Mouse (Mus musculus) T-helper 2 cell (primary cell): ENCODE results near the gene Itga6.

ENCODE experiments used
- in situ Hi-C: fragments of 300-600 bp; cut with MboI, MseI; formaldehyde crosslinking; loops from one replicate; pipeline ENCODE4 v1.15.1; 2025; ENCODE audit warnings: high pct_unique_total_duplicates

Gene Itga6

DNA sequence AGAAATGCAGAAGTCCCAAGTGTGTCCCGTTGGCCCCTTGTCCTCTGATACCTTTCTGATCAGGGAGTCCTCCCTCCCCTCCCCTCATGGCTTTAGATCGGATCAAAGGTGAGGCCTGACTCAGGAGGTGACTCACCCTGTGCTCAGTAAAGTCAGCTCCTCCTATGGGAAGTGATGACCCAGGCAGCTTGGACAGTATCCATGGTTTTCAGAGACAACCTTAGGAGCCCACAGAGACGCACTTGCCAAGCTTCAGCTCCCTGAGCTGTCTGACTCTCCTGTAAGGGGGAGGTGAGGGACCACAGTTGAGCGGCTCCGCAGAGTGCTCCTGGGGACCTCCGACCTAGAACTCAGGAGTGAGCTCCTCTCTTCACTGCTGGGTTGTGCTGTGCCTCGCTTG, 56.3 kb downstream of the Itga6 start:
- in situ Hi-C loops: no loop called here

DNA sequence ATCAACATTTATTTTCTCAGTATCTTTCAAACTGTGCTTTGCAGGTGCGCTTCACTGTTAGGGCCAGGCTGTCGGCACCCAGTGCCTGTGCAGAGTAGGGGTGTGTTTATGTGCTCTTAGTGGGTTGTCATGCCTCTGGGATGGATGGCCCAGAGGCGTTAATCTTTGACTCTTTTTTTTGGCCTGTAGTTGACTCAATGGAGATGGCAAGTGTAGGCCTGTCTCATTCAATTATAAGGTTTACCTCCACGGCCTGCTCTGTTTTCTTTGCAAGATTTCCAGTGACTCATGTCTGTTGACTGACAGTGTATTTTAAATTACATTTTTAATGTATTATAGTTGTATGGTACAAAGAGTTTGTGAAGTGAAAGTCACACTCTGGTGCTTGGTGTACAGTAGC, 56.7 kb downstream of the Itga6 start:
- in situ Hi-C loops: no loop called here

DNA sequence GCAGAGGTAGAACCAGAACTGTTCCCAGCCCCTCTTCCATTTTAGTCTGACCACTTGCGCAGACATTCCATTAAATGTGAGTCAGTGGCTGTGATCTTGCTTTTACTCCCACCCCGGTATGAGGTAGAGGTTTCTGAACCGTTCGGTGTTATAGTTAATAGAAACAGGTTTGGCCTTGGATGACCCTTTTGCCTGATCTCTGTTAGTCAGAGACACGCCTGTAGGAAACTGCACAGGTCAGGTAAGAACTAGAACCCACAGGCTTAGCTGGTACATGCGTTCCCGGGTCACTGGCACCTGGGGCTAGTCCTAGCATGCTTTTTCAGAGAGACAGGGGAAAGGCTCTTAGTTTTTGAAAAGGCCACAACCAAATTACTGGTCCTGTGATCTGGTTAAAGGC, 59.7 kb downstream of the Itga6 start:
- in situ Hi-C loops: no loop called here

DNA sequence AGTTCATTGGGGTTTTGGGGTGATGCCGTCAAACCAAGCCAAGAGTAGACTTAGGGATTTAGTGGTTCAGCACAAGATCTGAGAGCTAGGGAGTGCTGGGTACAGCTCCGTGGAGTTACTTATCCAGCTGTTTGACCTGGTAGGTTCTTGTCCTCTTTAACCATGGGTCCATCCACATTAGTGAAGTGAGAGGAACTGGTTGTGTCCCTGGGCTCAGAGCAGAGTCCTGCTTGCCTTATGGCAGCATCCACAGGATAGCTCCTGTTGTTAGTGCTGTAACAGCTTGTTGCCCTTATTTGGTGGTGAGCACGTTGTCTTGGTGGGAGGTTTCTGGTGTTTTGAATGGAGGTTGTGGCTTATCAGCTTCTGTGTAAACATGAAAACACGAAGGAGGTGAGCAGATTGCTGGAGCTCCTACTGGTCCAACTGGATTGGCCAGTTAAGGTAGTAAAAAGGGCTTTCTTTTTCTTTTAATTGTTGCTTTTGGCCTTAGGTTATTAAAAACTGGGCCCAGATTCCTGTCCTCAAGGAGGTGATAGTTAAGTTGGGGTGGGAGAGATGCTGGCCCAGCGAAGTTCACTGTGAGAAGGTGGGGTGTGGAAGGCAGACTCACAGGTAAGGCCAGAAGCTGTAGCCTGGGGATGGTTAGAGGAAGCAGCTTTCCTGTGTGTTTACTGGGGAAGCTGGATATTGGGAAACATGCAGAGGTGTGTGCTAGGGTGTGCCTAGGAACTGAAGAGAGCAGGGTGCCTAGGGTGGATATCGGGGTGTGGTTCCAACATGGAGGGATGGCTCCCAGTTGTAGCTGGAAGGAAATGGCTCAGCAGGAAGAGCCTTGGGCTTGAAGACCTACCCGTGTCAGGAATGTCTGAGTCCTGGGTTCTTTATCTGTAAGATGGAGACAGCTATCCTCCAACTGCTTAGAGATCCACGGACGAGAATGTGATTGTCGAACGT, 60.5 kb downstream of the Itga6 start:
- in situ Hi-C loops: no loop called here

DNA sequence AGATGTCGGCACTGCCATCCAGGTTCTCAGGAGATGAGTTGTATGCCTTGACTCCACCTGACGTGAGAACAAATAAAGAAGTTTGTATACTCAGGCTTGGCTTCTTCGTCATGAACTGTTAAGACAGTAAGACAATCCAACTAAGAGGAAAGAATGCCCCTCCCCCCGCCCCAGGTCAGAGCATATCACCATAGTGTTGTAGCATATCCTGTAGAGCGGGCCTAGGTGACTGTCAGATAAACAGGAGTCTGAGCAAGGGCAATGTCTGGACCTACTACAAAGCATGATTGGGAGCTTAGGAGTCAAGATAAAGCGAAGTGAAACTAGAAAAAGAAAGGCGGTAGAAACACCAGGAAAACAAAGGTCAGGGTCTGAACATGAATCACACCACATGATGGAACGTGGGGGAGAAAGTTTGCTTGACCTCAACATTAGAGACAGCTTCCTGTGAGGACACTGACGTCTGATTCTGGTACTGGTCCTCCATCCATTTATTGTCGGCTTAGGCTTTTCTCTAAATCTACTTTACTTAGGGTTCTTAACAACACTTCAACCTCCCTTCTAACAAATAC, 64.0 kb downstream of the Itga6 start:
- in situ Hi-C loops: no loop called here

DNA sequence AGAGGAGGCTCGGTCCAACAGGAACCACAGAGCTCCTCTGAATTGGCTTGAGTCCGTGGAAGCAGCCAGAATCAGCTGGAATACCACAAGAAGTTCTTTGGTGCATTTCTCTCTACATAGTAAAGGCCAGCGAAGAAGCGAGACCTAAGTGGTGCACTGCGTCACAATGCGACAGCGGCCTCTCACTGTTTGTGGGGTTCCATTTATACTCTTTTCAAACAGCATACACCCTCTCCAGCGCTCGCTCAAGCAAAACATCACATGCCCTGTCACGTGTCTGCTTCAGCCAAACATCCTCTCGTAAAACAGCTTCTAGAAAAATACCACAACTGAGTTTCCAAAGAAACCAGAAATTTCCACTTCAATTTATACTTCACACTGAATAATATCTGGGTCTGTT, 64.6 kb downstream of the Itga6 start:
- in situ Hi-C loops: no loop called here

DNA sequence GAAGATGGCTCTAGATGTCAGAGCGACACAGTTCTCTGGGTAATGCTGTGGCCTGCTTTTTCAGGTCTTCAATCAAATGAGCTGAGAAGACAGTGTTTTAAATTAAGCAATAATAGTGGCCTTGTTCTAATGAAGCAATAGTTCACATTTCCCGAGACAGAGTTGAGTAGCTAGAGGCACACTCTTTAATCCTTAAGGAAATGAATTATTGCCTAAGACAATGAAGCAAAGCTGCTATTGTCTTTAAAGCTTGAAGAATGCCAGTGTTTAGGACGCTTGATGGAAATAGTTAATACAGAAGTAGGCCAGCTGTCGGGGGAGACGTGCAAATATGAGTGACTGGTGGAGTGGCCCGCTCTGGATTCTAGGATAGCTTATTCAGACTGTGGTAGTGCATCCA, 65.5 kb downstream of the Itga6 start:
- in situ Hi-C loops: no loop called here

DNA sequence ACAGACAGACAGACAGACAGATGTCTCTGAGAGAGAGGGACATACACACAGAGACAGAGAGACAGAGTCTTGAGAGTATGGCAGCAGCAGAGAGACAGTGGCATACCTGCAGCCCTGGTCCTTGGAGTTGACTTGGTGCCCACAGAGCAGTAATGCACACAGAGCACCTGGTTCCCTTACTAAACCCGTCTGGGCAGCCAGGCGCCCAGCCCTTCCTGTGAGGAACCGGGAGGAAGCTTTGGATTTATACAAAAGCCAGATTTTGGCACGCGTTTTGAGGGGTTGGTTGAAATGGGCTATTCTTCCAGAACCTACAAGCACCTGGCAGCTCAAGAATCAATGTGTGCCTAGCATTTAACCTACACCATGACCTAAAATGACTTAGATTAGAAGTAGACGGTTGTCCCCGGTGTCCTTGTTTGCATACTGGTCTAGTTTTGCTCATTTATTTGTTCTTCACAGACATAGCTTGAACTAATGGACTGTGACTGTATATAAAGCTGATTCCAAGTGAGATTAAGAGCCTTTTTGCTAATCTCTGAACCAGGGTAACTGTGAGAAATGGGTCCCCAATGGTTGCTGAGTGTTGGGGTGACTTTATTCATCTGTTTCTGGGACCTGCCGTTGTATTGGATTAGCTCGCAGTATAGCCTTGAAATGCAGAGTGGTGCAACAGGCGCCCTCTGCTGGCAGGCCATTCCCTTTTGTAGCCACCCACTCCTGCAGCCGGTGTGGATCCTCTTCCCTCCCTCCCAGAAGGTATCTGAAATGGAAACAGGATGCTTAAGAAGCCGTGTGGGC, 67.0 kb downstream of the Itga6 start:
- in situ Hi-C loops: no loop called here

DNA sequence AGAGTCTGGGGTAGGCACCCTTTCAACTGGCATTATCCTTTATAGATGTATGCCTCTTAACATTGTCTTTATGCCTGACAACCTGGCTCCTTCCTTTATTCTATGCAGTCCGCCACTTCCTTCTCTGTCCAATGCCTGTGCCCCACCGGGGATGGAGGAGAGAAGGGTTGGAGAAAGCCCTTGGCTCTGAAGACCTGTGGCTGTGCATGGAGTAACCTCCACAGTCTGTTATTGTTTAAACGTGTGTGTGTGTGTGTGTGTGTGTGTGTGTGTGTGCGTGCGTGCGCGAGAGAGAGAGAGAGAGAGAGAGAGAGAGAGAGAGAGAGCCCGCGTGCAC, 67.6 kb downstream of the Itga6 start:
- in situ Hi-C loops: no loop called here

DNA sequence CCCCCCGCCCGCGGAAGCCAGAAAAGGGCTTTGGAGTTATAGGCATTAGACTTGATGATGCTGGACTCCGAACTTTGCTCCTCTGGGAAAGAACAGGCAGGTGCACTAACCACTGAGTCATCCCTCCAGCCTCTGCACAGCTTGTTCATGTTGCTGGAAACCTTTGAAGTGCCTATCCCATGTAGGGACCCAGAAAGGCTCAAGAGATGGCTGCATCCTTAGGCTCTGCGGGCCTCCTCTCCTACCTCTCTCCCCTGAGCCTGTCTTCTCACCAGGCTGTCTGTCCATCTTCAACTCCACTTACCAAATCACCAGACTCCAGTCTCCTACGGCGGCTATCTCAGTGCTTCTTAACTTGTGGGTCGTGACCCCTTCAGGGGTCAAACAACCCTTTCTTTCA, 68.0 kb downstream of the Itga6 start:
- in situ Hi-C loops: no loop called here

DNA sequence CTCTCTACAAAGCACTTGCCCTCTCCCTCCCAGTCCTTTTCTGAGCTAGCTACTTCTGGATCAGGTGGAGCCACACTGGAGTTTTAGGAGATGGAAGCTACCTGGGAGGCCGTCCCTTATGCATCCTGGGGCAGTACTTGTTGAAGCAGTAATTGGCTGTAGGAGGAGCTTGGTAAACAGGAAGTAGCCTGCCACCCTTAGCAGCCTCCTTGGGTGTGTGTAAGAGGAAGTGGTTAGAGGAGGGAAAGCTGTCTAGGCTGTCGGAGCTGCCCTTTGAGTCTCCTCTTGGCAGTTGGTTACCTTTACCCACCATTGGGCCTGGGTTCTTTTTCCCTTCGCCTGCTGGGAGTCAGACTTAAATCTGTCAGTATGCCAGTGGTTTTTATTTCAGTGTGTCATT, 68.6 kb downstream of the Itga6 start:
- in situ Hi-C loops: no loop called here

DNA sequence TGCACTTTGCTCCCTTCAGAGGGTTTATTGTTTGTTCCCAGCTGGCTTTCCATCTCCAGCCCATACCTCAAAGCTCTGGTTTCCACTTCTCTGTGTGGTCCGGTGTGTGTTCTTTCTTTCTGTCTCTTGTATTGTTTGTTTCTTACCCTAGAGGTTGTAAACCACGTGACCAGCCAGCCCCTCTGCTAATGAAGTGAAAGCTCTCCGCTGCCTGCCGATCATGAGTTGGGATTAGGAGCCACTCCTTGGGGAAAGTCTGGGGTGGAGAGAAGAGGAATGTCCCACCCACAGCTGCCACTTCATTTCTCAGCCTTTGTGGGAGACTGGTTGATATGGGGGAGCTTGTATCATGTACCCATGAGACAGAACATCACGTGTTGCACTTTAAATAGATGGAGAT, 69.9 kb downstream of the Itga6 start:
- in situ Hi-C loops: loop anchor here (5.0 kb wide), 1 partner anchor 218 kb away; no protein-coding TSS in a partner anchor

DNA sequence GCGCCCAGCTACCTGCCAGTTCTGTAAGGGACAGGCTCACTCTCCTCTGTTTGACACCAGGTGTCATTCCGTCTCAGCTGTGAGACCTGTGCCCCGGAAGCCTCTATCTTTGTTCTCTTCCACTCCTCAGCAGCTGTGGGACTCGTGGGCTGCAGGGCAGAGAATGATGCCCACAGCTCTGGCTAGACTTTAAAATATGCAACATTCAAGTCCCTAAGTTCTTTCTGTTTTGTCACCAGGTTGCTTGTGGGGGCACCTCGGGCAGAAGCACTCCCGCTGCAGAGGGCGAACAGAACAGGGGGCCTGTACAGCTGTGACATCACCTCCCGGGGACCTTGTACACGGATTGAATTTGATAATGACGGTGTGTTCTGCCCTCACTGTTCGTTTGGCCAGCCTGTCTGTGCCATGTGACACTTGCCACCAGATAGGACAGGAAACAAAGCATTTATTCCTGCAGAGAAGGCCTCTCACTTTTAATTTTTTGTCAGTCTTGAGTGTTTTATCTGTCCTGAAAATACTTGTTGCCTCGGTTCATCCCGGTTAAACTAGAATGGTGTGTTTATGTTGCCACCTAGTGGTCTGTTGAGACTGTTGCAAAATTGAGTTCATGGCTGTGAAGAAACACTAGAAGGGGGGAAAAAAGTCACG, 71.1 kb downstream of the Itga6 start:
- in situ Hi-C loops: loop anchor here (5.0 kb wide), 1 partner anchor 219 kb away; no protein-coding TSS in a partner anchor

DNA sequence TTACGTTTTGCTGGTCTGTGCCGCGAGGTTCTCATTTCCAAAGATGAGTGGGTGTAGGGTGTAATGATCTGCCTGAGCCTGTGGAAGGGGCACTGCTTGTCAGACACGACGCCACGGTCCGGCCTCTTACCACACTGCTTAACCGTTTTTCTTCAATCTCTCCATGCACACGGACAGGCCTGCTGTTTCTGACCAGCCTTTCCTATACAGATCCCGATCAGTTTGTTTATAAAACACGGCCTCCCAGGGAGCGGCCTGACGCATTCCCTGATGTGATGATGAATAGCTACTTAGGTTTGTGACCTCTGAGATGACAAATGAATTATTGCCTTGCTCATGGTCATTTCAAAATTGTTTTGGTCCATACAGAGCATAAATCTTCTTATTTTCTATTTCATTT, 78.7 kb downstream of the Itga6 start:
- in situ Hi-C loops: no loop called here

DNA sequence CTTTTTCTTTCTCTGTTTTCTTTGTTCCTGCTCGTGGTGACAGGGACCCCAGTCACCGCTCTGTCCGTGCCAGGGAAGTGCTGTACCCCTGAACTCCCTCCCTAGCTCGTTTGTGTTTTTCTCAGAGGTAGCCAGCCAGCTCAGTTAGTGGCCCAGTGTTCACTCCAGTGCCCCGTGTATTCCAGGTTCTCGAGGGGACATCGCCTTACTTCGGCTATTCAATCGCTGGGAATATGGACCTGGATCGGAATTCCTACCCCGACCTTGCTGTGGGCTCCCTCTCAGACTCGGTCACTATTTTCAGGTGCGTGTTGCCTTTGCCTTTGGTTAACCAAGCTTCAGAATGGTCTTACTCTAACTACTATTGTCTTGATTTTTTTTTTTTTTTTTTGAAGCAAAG, 82.3 kb downstream of the Itga6 start:
- in situ Hi-C loops: no loop called here

DNA sequence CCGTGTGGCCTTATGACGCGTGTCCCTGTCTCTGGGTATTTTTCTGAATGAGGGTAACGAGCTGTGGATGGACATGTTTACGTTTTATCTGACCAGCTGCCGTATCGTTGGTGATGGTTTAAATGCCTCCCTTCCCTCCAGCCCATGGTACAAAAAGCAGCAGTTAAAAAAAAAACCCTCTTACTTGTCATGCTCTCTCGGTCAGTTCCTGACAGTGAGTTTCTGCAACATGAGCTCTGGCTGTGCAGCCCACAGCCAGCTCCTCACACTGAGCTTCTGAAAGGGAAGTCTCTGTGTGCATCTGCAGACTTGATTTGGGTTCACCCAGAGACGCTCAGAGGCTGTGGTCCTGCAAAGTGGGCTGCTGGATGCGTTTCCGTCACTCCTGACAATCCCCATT, 83.5 kb downstream of the Itga6 start:
- in situ Hi-C loops: no loop called here

DNA sequence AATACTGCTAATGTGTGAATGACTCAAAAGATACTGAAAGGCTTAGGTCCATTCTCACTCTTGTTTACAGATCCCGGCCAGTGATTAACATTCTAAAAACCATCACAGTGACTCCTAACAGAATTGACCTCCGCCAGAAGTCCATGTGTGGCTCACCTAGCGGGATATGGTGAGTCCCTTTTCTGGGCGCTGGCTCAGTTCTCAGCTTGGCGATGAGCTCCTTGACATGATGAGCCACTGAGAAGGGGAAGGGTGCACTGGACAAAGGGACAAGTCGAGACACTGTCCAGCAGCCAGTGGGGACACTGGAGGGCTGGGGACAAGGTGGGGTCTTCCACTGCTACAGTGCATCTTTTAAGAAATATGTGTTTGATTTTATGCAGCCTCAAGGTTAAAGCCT, 88.2 kb downstream of the Itga6 start:
- in situ Hi-C loops: no loop called here

DNA sequence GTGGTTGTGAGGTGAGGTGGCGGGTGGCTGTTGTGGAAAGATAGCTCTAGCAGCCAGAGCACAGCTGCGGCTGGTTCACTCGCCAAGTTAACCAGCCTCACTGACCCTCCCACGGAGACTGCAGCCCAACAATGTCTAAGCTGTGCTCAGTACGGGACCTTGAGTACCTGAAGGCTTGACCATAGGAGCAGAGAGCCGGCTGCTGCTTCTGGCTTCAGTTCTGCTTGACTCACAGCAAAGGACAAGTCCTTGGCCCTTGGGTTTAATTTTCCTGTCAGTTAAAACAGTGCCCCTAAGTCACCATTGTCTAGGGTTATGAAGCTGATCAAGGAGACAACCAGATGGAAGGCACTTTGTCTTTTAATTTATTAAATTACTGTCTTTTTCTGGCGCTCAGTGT, 89.0 kb downstream of the Itga6 start:
- in situ Hi-C loops: no loop called here

DNA sequence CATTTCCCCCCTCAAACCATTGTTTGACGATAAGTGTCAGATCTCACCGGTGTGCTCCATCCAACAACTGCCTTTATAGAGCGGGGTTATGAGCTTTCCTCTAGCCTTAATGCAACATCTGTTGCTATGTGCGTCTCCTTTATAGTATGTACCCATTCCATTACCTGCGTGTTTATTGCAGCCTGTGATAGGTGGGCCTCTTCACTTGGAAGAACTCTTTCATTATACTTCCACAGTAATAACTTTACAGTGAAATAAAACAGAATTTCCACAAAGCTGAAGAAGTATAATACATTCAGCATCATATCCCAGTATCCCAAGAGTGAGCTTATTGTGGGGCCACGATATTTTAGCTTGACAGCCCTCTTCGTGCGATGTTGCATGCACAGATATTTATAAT, 90.1 kb downstream of the Itga6 start:
- in situ Hi-C loops: no loop called here

DNA sequence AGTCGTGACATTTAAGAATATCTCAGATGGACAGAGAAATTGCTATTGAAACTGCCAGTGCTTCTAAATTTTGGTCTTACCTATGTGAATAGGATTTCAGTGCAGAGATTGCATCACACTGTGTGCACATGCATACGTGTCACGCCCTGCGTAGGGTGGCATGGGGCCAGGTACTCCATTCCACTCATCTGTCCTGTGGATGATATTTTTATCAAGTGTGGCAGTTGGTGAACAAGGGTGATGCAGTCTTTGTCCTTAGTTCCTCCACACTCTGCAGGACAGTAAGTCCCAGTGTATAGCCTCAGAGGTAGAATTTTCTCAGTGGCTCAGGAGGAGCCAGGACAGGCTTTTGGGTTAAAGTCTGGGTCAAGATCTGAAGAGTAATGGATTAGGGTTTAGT, 90.8 kb downstream of the Itga6 start:
- in situ Hi-C loops: no loop called here

DNA sequence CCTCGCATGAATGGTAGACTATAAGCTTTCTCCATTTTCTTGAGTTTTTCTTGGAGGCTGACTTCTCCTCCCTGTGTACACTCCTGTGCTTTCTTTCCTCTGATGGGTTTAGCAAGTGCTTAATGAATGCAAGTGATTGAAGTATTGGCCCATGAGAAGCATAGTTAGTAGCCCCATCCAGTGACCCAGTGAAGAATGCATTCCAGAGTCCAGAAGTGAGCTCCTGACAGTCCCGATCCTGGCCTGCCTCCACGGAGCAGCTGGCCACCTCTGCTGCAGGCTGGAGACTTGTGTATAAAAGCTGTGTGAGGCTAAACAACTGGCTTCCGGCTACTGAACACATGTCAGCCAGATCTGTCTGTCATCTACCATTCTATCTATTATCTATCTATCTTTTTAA, 91.8 kb downstream of the Itga6 start:
- in situ Hi-C loops: no loop called here

DNA sequence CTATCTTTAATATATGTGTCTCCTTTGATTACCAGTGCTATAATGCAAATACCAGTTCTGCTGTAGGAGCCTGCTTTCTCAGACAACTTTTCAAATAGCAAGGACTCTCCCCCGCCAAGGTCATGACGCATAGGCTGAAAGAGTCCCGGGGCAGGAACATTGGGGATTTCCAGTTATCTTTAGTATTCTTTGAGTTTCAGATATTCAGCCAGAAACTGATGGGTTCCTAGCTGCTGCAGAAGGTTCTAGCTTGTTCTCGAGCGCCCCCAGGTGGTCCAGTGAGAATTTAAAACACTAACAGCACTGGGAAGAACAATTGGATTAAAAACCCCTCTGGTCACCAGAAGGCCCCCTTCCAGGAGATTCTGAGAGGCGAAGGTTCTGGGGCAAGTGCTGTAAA, 92.4 kb downstream of the Itga6 start:
- in situ Hi-C loops: no loop called here
